Mouse (Mus musculus): ENCODE results near the gene Zbtb21.

- TF ChIP-seq CTCF (conservative IDR thresholded peaks at IDR 0.05; ENCODE audit: low read length) (no peak), NANOG (IDR thresholded peaks at IDR 0.05; ENCODE audit: borderline replicate concordance, low read length) (no peak), POU5F1 (IDR thresholded peaks at IDR 0.05; ENCODE audit: borderline replicate concordance, low read length) (no peak)
Observed at GRCm38 (mm10) chr16:97958401-97958973, 3.9 kb downstream of the Zbtb21 start.
